Mouse (Mus musculus) CH12.LX (cell line): ENCODE results near the gene Maf.

ENCODE experiments used
- CTCF ChIP-seq, 2 experiments: IDR thresholded peaks in 1 of 2; conservative IDR thresholded peaks in 1 of 2; 2 replicates each; pipeline ENCODE4 v1.5.1; 2011 to 2012; ENCODE audit warnings: low read depth in 2 of 2, low read length in 2 of 2, improper control_type of control experiment in 1 of 2, inconsistent platforms in 1 of 2, mild to moderate bottlenecking in 1 of 2, moderate library complexity in 1 of 2
- EP300 ChIP-seq: IDR thresholded peaks from 2 replicates; pipeline ENCODE4 v1.6.1; 2011; ENCODE audit warnings: low read length, improper control_type of control experiment
- GABPA ChIP-seq: IDR thresholded peaks from 2 replicates; pipeline ENCODE4 v1.6.1; 2012; ENCODE audit warnings: low read depth, low read length, improper control_type of control experiment, inconsistent platforms; ENCODE audit not compliant: insufficient replicate concordance
- HCFC1 ChIP-seq: IDR thresholded peaks from 2 replicates; pipeline ENCODE4 v1.6.1; 2012; ENCODE audit warnings: low read depth, mild to moderate bottlenecking, inconsistent platforms, low read length, improper control_type of control experiment
- MAFK ChIP-seq: IDR thresholded peaks from 2 replicates; pipeline ENCODE4 v1.6.1; 2011; ENCODE audit warnings: low read length, improper control_type of control experiment; ENCODE audit not compliant: insufficient replicate concordance
- NRF1 ChIP-seq: IDR thresholded peaks from 2 replicates; pipeline ENCODE4 v1.6.1; 2014; ENCODE audit warnings: low read depth, mild to moderate bottlenecking, inconsistent platforms, low read length, improper control_type of control experiment, moderate library complexity
- POLR2A ChIP-seq: IDR thresholded peaks from 2 replicates; pipeline ENCODE4 v1.6.1; 2011; ENCODE audit warnings: low read depth, mild to moderate bottlenecking, improper control_type of control experiment, low read length
- USF1 ChIP-seq: IDR thresholded peaks from 2 replicates; pipeline ENCODE4 v1.6.1; 2014; ENCODE audit warnings: low read depth, mild to moderate bottlenecking, inconsistent platforms, low read length, improper control_type of control experiment
- ZC3H11A ChIP-seq: IDR thresholded peaks from 2 replicates; pipeline ENCODE4 v1.6.1; 2012; ENCODE audit warnings: low read depth, mild to moderate bottlenecking, inconsistent platforms, low read length, improper control_type of control experiment
- ZKSCAN1 ChIP-seq: IDR thresholded peaks from 2 replicates; pipeline ENCODE4 v1.6.1; 2012; ENCODE audit warnings: low read depth, inconsistent platforms, low read length, improper control_type of control experiment, borderline replicate concordance

DNA sequence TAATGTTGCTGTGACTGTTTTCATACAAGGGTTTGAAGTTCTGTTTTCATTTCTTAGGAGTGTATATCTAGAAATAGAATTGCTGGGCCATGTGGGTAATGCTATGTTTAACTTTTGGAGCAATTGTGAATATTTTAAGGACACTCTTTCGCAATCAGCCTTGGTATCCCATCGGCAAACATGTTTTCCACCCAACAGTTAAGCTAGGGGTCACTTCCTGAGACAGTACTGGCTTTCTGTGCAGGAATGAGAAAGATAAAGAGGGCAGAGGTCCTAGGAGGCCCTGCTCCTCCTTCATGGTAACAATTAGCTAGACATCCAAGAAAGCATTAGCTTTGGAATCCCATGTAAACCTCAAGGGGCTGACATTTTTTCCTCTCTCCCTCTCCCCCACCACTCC is 47.1 kb upstream of the Maf start:
- no peak for TF ChIP-seq CTCF (conservative IDR thresholded peaks at IDR 0.05 in 1 of 2, IDR thresholded peaks at IDR 0.05 in 1 of 2; ENCODE audit: low read depth in 2 of 2, low read length in 2 of 2)
- no peak for TF ChIP-seq EP300
- TF ChIP-seq NRF1: no peak
- TF ChIP-seq GABPA: no peak
- no peak for TF ChIP-seq ZKSCAN1
- TF ChIP-seq MAFK: no peak
- TF ChIP-seq POLR2A: no peak
- no peak for TF ChIP-seq ZC3H11A
- no peak for TF ChIP-seq HCFC1
- TF ChIP-seq USF1: no peak
